Comparison of ENCODE assay signal across 8 mouse cellular contexts in the genomic region with DNA sequence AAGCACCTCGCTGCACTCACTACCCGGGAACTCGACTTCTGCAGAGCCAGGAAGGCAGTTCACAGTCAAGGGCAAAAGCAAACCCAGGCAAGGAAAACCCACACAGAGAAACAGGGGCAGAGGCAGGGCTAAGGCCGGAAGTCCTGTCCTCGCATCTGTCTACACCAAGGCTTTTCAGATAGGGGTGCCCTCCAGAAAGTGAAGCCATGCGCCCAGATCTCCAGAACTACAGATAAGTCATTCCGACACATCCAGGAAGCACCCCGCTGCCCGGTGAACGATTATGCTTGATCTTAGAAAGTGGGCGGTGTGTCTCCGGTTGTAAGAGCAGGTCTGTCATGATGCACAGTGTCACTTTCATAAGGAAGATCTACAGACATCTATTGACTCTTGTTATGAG.
DNase-seq lines count a peak whose midpoint lies in the region; ATAC-seq lines count a peak whose summit lies in the region.

No protein-coding gene starts in this region.

- DNase-seq in adrenal gland, adult (ENCODE audit: inconsistent age in 2 of 2, low spot score in 1 of 2): peak; percentile 47 to 84
- DNase-seq in adrenal gland, postnatal 4 days (ENCODE audit: low spot score in 2 of 2): no peak
- DNase-seq in limb, embryonic 10.5 days (ENCODE audit: low spot score): no peak
- DNase-seq in adrenal gland, postnatal 36 days: peak; percentile 45 to 46
- no peak for DNase-seq in gastrocnemius, postnatal 25 days
- DNase-seq in layer of hippocampus, adult 9-11 months: no peak

- no peak for ATAC-seq in limb, embryonic 13.5 days (ENCODE audit: low FRiP score, low read depth)
- peak; percentile 34; the same call in 1 of the 2 replicates for ATAC-seq in megakaryocyte-erythroid progenitor cell, adult 5-6 weeks (replicated peaks; ENCODE audit: low FRiP score, low TSS enrichment, poor library complexity, severe bottlenecking)

- H3K4me3 ChIP-seq in limb, embryonic 13.5 days: no peak overlapping the region
- H3K4me3 ChIP-seq in limb, embryonic 10.5 days: no peak overlapping the region

- no peak overlapping the region for H3K9ac ChIP-seq in limb, embryonic 13.5 days

- H3K36me3 ChIP-seq in limb, embryonic 13.5 days: no peaks in the 10 kb centered on the region
- H3K36me3 ChIP-seq in limb, embryonic 10.5 days: no peaks in the 10 kb centered on the region

- peak overlapping the region; percentile 85 for H3K4me2 ChIP-seq in limb, embryonic 13.5 days (replicated peaks)

- no peaks in the 10 kb centered on the region for H3K9me3 ChIP-seq in limb, embryonic 13.5 days
- H3K9me3 ChIP-seq in limb, embryonic 10.5 days (replicated peaks): no peaks in the 10 kb centered on the region

- no peak overlapping the region for H3K27ac ChIP-seq in limb, embryonic 13.5 days
- no peak overlapping the region for H3K27ac ChIP-seq in limb, embryonic 10.5 days

- WGBS in limb, embryonic 13.5 days: 79% methylated on average over 12 of the region's 12 CpGs
- 78% methylated on average over 12 of the region's 12 CpGs for WGBS in limb, embryonic 10.5 days

- H3K4me1 ChIP-seq in limb, embryonic 13.5 days: peaks cover 23% of the 10 kb centered on the region
- H3K4me1 ChIP-seq in limb, embryonic 10.5 days: peaks cover 16% of the 10 kb centered on the region

- no peaks in the 10 kb centered on the region for H3K27me3 ChIP-seq in limb, embryonic 13.5 days
- peaks cover 20% of the 10 kb centered on the region; the same call in 1 of the 2 replicates for H3K27me3 ChIP-seq in limb, embryonic 10.5 days (ENCODE audit: low read depth, poor library complexity, severe bottlenecking)

Comparison
In these comparisons a context has a peak if more than half of its experiments do, and no peak if none do; other contexts are left out.
1. DNase-seq: peak in adrenal gland, adult (2 of 2) and adrenal gland, postnatal 36 days (2 of 2); none in adrenal gland, postnatal 4 days (0 of 2), limb, embryonic 10.5 days (single experiment), gastrocnemius, postnatal 25 days (single experiment) and layer of hippocampus, adult 9-11 months (single experiment).